Mouse (Mus musculus) limb, embryonic 11.5 days (tissue): ENCODE measurements around the gene Olfr554. TPM values are rescaled to one million over a fixed set of nuclear protein-coding genes. Genes with fewer than 3 reads are reported as not detected.
A peak's percentile ranks its signal among the peaks of the same experiment; 100 is the strongest.
"Not testable (repeated sequence)": the region's sequence is repeated elsewhere in the genome, so short reads cannot be mapped to it uniquely, and the experiment has no call there.

Source experiments
- ATAC-seq: fragments of 200-750 bp; cut with Nextera tagmentation; 2 replicates; pipeline ENCODE4 v1.8.0; 2017; ENCODE audit warnings: low read depth; ENCODE audit not compliant: insufficient number of reproducible peaks, low FRiP score, low TSS enrichment
- DNase-seq: peaks from one replicate; pipeline ENCODE4 v3.0.0-alpha.2; 2015; ENCODE audit warnings: low spot score
- H3K27ac ChIP-seq: fragments of 300-500 bp; sonication (generic); replicated peaks from 2 replicates; pipeline ENCODE4 v1.5.1; 2014; ENCODE audit warnings: low read depth, mild to moderate bottlenecking, low read length
- H3K27me3 ChIP-seq: fragments of 300-500 bp; sonication (generic); 2 replicates; pipeline ENCODE4 v1.6.1; 2014; ENCODE audit warnings: mild to moderate bottlenecking, low read length, mixed read lengths; ENCODE audit not compliant: control insufficient read depth, insufficient read depth
- H3K36me3 ChIP-seq: fragments of 300-500 bp; sonication (generic); 2 replicates; pipeline ENCODE4 v1.6.1; 2014; ENCODE audit warnings: mild to moderate bottlenecking, low read length, moderate library complexity, mixed read lengths; ENCODE audit not compliant: control insufficient read depth, insufficient read depth
- H3K4me1 ChIP-seq: fragments of 300-500 bp; sonication (generic); 2 replicates; pipeline ENCODE4 v1.6.1; 2014; ENCODE audit warnings: low read length, mixed read lengths; ENCODE audit not compliant: control insufficient read depth, insufficient read depth
- H3K4me2 ChIP-seq: fragments of 300-500 bp; sonication (generic); 2 replicates; pipeline ENCODE4 v1.6.1; 2014; ENCODE audit warnings: low read depth, mild to moderate bottlenecking, moderate library complexity; ENCODE audit not compliant: severe bottlenecking
- H3K4me3 ChIP-seq: fragments of 300-500 bp; sonication (generic); 2 replicates; pipeline ENCODE4 v1.5.1; 2014; ENCODE audit warnings: low read depth, low read length
- H3K9ac ChIP-seq: fragments of 300-500 bp; sonication (generic); 2 replicates; pipeline ENCODE4 v1.6.1; 2014; ENCODE audit warnings: mild to moderate bottlenecking, low read length
- H3K9me3 ChIP-seq: fragments of 300-500 bp; sonication (generic); 2 replicates; pipeline ENCODE4 v1.6.1; 2016; ENCODE audit warnings: low read length; ENCODE audit not compliant: control insufficient read depth
- WGBS: fragments of 180-500 bp; shearing (Covaris S2); extraction: QIAGEN DNeasy Blood & Tissue Kit; methylation state at CpG from one replicate; pipeline ENCODE4 v1.1.7; 2014; 5-methylcytosine and 5-hydroxymethylcytosine counted together
- polyA plus RNA-seq: library from polyadenylated mRNA; unstranded; fragments of >200 nt; fragmentation: Nextera tagmentation; extraction: Ambion mirVana; gene quantifications from 2 replicates; pipeline ENCODE4 v1.2.1, GENCODE M21; 2014

Olfr554 gene
- polyA plus RNA-seq, result not detected in 2 replicates

GRCm38 (mm10) chr7:102638132-102638531 lies at the start of gene Olfr554:
Olfr554 (plus strand) TSS chr7:102638432.
- no peak within 1 kb of the TSS for H3K4me2 ChIP-seq
- WGBS, result 78% methylated on average over 1 of the region's 1 CpGs
- no peaks in the 10 kb centered on the region for H3K27me3 ChIP-seq
- DNase-seq (no peak), ATAC-seq (no peak)
- no peak within 1 kb of the TSS for H3K27ac ChIP-seq
- H3K9ac ChIP-seq, result no peak within 1 kb of the TSS
- H3K9me3 ChIP-seq, result no peaks in the 10 kb centered on the region
- H3K4me1 ChIP-seq, result no peaks in the 10 kb centered on the region
- H3K36me3 ChIP-seq, result no peaks in the 10 kb centered on the region
- no peak within 1 kb of the TSS for H3K4me3 ChIP-seq

GRCm38 (mm10) chr7:102591786-102592185 lies 46.4 kb upstream of the Olfr554 start, which contains the start of gene Olfr551:
Olfr551 (minus strand) TSS chr7:102591886.
- no peak for ATAC-seq
- Histone ChIP-seq H3K9ac (no peak within 1 kb of the TSS), H3K9me3 (no peaks in the 10 kb centered on the region), H3K4me3 (no peak within 1 kb of the TSS), H3K27ac (no peak within 1 kb of the TSS), H3K36me3 (no peaks in the 10 kb centered on the region), H3K4me1 (no peaks in the 10 kb centered on the region), H3K27me3 (no peaks in the 10 kb centered on the region), H3K4me2 (no peak within 1 kb of the TSS)
- DNase-seq, result no peak
- 95% methylated on average over 3 of the region's 3 CpGs for WGBS

- WGBS, result 72% methylated on average over 1 of the region's 1 CpGs
- H3K4me2 ChIP-seq, result no peak within 1 kb of the TSS
- no peak within 1 kb of the TSS for H3K9ac ChIP-seq
- no peaks in the 10 kb centered on the region for H3K9me3 ChIP-seq
- H3K4me1 ChIP-seq, result no peaks in the 10 kb centered on the region
- no peak within 1 kb of the TSS for H3K27ac ChIP-seq
- ATAC-seq (no peak), DNase-seq (no peak)
- H3K4me3 ChIP-seq, result no peak within 1 kb of the TSS
- H3K27me3 ChIP-seq, result no peaks in the 10 kb centered on the region
- no peaks in the 10 kb centered on the region for H3K36me3 ChIP-seq
Observed at GRCm38 (mm10) chr7:102597378-102598031, 40.7 kb upstream of the Olfr554 start, which contains the start of gene Olfr552. Olfr552 (plus strand) TSS chr7:102597770.

GRCm38 (mm10) chr7:102618118-102618517 lies 20.1 kb upstream of the Olfr554 start, which contains the start of gene Olfr553:
Olfr553 (minus strand) TSS chr7:102618218.
- no peak within 1 kb of the TSS for H3K27ac ChIP-seq

GRCm38 (mm10) chr7:102619608-102620007 lies 18.6 kb upstream of the Olfr554 start:
- H3K4me2 ChIP-seq, result no peak overlapping the region
- no peak overlapping the region for H3K9ac ChIP-seq
- H3K27me3 ChIP-seq, result no peaks in the 10 kb centered on the region
- H3K36me3 ChIP-seq, result no peaks in the 10 kb centered on the region
- DNase-seq (no peak), ATAC-seq (no peak)
- no peaks in the 10 kb centered on the region for H3K4me1 ChIP-seq
- H3K9me3 ChIP-seq, result no peaks in the 10 kb centered on the region
- 87% methylated on average over 5 of the region's 5 CpGs for WGBS
- H3K27ac ChIP-seq, result no peak overlapping the region
- H3K4me3 ChIP-seq, result no peak overlapping the region

More at GRCm38 (mm10) chr7:102618118-102618517, 20.1 kb upstream of the Olfr554 start, which contains the start of gene Olfr553:
- ATAC-seq (no peak), DNase-seq (no peak)
- Histone ChIP-seq H3K9ac (no peak within 1 kb of the TSS), H3K4me1 (no peaks in the 10 kb centered on the region), H3K4me3 (no peak within 1 kb of the TSS), H3K27me3 (no peaks in the 10 kb centered on the region), H3K36me3 (no peaks in the 10 kb centered on the region), H3K9me3 (no peaks in the 10 kb centered on the region), H3K4me2 (no peak within 1 kb of the TSS)

- not testable (repeated sequence) for H3K4me2 ChIP-seq, H3K36me3 ChIP-seq, H3K4me1 ChIP-seq
Observed at GRCm38 (mm10) chr7:102620368-102620767, 17.9 kb upstream of the Olfr554 start.

GRCm38 (mm10) chr7:102636665-102637064 lies 1.6 kb upstream of the Olfr554 start:
- WGBS, result 32% methylated on average over 3 of the region's 3 CpGs
- no peaks in the 10 kb centered on the region for H3K36me3 ChIP-seq
- ATAC-seq, result no peak
- no peaks in the 10 kb centered on the region for H3K4me1 ChIP-seq
- H3K9me3 ChIP-seq, result no peaks in the 10 kb centered on the region
- no peak overlapping the region for H3K9ac ChIP-seq
- no peak overlapping the region for H3K27ac ChIP-seq
- DNase-seq, result peak; percentile 25
- H3K4me3 ChIP-seq, result no peak overlapping the region
- no peak overlapping the region for H3K4me2 ChIP-seq
- H3K27me3 ChIP-seq, result no peaks in the 10 kb centered on the region

More at GRCm38 (mm10) chr7:102620368-102620767, 17.9 kb upstream of the Olfr554 start:
- DNase-seq, H3K4me3 ChIP-seq, H3K9me3 ChIP-seq, H3K27me3 ChIP-seq, ATAC-seq, H3K27ac ChIP-seq, H3K9ac ChIP-seq: not testable (repeated sequence)
- WGBS, result 85% methylated on average over 16 of the region's 19 CpGs

GRCm38 (mm10) chr7:102644945-102645344 lies 6.7 kb downstream of the Olfr554 start:
- H3K36me3 ChIP-seq, H3K9ac ChIP-seq, H3K9me3 ChIP-seq, H3K4me2 ChIP-seq, ATAC-seq, H3K4me3 ChIP-seq, DNase-seq, H3K27ac ChIP-seq, H3K4me1 ChIP-seq, H3K27me3 ChIP-seq: not testable (repeated sequence)
- 80% methylated on average over 3 of the region's 4 CpGs for WGBS
